Mouse (Mus musculus) adrenal gland, postnatal 36 days (tissue): ENCODE data around the gene Gm10282. TPM values are rescaled to one million over a fixed set of nuclear protein-coding genes. Genes with fewer than 3 reads are reported as not detected.

Experiments
- DNase-seq, 2 experiments: peaks; one replicate each; pipeline ENCODE4 v3.0.0; 2021; ENCODE audit warnings: mixed read lengths in 1 of 2
- total RNA-seq, 2 experiments: library from RNA; stranded (reverse); gene quantifications; 2 replicates each; pipeline ENCODE4 v1.2.3; 2021

Gm10282 gene
- total RNA-seq, 2 experiments from 2014 or later = 5.8 to 20.3 TPM

DNA sequence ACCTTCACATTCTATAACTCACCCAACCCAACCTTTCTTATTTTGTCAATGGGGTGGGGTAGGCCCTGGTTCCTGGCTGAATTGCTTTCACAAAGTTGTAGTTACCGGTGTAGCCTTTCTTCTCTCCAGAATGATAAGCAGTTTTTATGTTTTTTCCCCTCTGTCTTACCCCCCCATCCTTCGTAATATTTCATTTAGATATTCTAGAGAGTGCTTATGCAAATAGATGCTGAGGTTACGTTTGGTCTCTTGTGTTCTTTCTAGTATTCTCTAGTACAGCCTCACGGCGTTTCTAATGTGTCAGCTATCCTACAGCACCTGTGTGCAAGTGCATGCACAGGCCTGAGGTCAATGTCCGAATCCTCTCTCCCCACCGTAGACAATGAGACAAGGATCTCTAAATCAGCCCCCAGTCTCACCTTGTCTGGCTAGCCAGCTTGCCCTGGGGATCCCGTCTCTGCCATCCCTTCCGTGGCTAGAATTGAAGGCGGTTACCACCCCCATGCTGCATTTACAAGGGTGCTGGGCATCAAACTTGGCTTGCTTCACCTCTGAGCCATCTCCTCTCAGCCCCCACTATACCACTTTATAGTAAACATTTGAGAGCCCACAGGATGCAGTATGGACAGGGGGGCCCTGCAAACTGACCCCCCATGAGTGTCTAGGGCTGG lies 19.1 kb upstream of the Gm10282 start:
- no peak for DNase-seq

DNA sequence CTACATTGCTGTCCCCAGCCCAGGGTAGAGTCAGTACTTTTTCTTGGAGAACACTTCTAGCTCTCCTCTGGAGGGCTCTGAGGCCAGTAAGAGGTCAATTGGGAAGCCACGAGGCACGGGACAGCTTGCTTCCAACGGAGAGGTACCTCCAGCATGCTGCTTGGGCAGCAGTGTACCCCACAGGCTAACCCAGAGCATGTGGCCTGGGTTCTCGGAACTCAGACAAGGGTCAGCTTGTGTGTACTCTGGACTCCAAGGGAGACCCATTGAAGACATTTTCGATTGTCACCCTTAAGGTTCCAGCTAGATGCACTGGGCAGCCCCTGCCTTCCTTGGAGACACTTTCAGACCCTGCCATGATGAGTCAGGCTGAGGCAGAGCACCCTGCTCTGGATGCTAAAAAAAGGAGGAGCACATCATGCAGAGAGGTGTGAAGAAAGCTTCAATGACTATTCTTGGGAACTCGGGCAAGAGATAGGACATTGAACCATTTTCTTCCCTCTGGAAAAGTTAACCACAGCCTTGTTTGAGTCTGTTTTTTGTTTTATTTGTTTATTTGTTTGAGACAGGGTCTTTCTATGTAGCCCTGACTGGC lies 18.2 kb upstream of the Gm10282 start:
- DNase-seq = no peak

DNA sequence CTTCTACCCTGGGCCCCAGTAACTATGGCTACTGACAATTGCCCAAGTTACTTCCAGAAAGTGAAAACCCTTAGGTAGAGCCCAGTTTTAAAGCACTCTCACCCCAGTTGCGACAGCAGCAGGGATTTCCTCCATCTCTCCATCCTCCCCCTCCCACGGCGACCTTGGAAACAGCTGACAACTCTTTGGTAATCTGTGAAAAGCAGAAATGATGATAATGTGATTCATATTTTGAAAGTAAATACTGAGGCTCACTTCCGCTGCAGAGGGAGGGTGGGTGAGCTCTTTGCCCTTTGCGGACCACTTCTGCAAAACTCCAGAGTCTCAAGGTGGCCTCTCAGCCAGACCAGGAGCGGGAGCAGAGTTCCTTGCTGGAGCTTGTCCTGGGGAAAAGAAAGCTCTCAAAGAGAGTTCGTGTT lies 17.4 kb upstream of the Gm10282 start:
- peak; percentile 81 to 86 for DNase-seq

GRCm38 (mm10) chr8:72321635-72322441 lies 16.8 kb upstream of the Gm10282 start:
- no peak for DNase-seq

- DNase-seq = no peak
Observed at GRCm38 (mm10) chr8:72320803-72321583, 15.9 kb upstream of the Gm10282 start.

DNA sequence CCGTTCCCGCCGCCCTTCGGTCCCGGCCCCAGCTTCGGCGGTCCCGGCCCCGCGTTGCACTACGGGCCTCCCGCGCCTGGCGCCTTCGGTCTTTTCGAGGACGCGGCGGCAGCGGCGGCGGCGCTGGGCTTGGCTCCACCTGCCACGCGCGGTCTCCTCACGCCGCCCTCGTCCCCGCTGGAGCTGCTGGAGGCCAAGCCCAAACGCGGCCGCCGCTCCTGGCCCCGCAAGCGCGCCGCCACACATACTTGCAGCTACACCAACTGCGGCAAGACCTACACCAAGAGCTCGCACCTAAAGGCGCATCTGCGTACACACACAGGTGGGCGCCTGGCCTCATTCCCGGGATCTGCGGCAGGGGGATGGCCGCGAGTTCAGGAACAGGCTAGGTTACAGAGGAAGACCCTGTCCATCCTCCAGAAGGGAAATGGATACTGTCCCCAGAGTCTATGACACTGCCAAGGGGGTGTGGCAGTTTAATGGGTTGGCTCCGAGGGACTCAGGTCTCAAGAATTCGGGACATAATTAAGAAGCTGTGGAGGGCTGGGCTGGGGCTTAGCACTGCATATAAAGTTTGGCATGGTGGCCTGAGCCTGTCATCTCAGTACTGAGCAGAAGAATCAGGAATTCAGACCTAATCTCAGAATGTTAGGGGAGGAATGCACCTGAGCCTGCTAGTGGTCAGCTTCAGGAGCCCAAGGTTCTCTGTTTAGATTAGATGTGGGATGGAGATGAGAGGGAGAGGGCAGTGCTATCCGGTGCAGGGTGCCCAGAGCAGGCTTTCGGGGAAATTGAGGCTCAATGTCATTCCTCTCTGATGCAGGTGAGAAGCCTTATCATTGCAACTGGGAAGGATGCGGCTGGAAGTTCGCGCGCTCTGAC lies 15.1 kb upstream of the Gm10282 start:
- peak; percentile 58 to 62 for DNase-seq

- DNase-seq = peak; percentile 34 to 53
Observed at GRCm38 (mm10) chr8:72319397-72319796, 14.3 kb upstream of the Gm10282 start.

- DNase-seq = peak; percentile 98 to 99
Observed at GRCm38 (mm10) chr8:72318801-72319322, 13.8 kb upstream of the Gm10282 start, which contains the start of gene Klf2. TSS of gene Klf2 (plus strand) at chr8:72319033.

- no peak for DNase-seq
Observed at GRCm38 (mm10) chr8:72317741-72318301, 12.8 kb upstream of the Gm10282 start.

- DNase-seq = no peak
Observed at GRCm38 (mm10) chr8:72316053-72316695, 11.1 kb upstream of the Gm10282 start.

GRCm38 (mm10) chr8:72312926-72313518 lies 8.0 kb upstream of the Gm10282 start:
- DNase-seq = no peak

DNA sequence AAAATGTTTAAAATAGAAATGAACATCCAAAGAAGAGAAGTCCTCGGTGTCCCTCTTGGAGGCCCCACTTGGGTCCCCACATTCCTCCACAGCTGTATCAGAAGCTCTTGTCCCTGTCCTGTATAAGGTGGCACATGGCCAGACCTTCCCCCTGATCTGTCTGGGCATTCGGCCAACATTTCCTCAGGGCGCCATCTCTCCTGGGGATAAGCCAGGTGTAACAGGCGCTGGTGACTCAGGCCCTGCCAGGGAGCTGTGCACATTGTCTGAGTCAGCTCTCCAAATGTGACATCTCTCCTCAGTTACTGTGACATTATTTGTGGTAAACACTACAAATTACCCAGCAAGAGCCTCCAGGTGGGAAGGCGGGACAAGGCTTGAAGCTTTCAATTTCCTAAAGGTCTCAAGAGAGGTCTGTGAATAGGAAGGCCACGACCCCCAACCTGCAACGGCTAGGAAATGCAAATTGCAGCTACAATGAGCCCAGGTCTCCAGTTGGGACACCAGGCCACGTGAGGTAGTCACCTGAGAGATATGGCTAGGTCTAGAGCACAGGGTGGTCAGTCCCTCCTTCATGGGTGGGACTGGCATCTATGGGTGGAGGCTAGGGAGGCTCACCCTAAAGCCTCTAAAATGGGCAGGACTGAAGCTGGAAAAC lies 5.9 kb upstream of the Gm10282 start:
- peak; percentile 87 to 88 for DNase-seq

DNA sequence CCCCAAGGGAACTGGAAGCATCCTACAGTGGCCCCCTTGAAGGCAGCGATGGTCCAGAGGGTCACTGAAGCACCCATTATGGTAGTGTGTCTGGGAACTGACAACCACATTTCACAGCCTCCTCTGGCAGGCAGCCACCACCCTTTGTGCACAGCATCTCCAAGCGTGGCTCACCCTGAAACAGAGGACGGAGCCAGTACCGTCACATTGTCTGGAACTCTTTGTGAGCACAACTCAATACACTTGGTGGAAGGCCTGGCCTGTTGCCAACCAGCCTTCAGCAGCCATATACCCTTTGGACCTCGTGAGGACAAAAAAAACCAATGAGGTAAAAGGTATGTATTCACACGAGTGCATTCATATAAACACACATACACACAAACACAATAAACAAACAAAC lies 3.2 kb upstream of the Gm10282 start:
- peak; percentile 25 to 53 for DNase-seq

DNA sequence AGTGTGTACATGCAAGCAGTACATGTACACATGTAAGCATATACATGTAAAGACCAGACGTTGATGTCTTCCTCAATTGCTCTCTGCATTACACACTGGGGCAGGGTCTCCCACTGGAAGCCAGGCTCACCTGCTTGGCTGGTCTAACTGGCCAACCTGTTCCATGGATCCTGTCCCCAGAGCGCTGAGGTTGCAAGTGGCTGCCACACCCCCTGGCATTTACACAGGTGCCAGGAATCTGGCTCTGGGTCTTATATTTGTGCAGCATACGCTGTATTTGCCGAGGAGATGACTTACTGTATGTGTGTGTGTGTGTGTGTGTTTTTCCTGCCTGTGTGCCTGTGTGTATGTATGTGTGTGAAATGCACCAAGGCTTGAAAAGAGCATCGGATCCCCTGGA lies 1.9 kb upstream of the Gm10282 start:
- DNase-seq = no peak

- DNase-seq = peak; percentile 77 to 85
Observed at GRCm38 (mm10) chr8:72303633-72304032, 1.4 kb downstream of the Gm10282 start.

- DNase-seq = peak; percentile 17 to 31
Observed at GRCm38 (mm10) chr8:72302986-72303612, 2.0 kb downstream of the Gm10282 start.

DNA sequence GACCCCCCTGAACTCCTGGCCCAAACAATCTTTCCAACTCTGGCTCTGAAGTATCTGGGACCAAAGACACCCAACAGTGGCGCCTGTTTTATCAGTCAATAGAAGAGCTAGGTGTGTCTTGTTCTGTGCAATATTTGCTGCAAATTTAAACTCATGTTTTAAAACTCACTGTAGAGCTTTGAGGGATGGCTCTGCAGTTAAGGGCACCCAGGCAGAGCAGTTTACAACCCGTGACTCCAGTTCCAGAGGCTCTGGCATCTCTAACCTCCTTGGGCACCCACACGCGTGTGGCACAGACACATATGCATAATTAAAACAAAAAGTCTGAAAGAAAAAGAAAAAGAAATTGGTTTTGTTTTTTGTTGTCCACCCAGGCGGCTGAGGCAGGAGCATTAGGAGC lies 3.6 kb downstream of the Gm10282 start:
- no peak for DNase-seq

DNA sequence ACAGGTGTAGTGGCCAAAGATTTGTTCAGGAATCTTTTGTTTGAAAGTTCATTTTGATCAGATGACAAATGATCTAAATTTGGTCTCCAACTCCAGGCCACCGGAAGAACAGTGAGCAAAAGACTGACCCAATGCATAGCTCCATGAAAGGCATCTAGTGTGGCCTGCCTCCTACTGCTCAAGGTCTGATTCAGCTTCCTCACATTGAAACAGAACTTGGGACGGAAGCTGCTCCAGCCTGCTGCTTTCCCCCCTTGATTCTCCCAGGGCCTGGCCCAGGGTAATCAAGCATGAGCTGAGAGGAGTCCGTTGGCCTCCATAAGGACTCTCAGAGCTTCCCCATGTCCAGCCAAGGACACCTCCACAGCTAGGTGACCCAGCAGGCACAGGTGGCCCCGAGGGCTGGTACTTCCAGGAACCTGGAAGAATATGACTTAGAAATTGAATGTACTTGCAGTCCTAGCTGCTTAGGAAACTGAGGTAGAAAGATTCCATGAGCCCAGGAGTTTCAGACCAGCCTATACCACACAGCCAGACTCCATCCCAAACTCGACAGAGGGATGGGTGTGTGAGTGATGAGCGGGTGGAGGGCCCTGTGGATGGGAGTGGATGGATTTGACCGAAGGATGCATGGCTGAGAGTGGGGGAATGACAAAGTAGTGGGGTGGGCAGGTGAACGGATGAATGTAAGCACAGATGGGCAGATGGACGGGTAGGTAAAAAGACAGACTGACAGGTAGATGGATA lies 4.2 kb downstream of the Gm10282 start:
- no peak for DNase-seq
